Mouse (Mus musculus) urinary bladder, postnatal 14 days (tissue): ENCODE measurements at regions not wholly inside any gene's neighbourhood (a gene's known extent, or its start where the extent isn't known, plus 50 kb on each side); places are given as distances from the start of the nearest gene placed in this dataset.

Experiments
- DNase-seq: peaks from one replicate; pipeline ENCODE4 v3.0.0; 2021; ENCODE audit warnings: low spot score

DNA sequence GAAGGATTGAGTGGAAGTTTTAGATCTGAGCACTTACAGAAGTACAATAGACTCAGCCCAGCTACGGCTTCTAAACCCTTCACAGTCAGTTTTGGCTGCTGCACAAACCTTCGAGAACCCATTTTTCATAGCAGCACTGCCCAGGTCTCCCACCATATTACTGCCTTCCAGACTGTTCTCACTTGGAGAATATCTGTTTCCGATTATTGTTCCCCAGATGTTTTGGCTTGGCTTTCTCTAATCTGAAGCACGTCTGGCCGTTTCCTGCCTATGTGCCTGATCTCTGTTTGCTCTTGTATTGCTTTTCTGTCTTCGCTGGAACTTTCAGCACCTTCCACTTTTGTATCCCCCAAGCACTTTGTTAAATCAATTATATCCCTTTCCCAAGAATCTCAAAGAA is 368.0 kb downstream of the Mllt3 start:
- no peak for DNase-seq

DNA sequence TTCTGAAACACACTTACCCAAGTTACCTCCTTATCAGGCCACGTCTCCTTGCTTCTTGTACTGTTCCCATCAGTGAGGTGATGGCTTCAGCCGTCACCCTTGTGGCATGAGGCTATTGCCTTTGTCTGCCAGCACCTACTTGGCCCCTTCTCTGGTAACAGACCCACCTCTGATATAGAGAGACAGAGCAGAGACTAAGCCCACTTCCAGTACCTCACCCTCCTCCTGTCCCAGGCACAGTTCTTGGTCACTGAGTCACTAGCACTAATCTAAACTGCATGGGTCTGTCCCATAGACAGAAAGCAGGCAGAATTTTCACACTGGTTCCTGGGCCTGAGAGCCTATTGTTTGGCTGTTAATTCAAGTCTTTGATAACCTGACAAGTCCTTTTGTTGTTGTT is 370.3 kb downstream of the Mllt3 start:
- no peak for DNase-seq

DNA sequence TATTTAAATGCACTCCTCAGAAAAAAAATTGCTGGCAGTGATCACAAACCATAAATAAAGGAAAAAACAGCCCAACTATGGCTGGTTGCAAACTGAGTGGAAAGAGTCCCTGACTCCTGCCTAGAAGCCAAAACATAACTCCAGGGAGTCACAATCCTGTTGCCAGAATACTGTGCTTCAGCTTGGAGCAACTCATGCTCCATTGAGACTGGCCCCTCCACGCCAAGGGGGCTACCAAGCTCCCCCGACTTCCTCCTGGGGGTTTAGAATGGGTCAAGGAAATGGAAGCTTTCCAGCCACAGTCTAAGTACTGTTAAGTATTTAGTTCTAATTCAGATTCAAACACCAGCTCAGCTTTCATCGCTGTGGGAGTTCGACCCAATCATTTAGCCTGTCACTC is 374.8 kb downstream of the Mllt3 start:
- DNase-seq, result no peak

DNA sequence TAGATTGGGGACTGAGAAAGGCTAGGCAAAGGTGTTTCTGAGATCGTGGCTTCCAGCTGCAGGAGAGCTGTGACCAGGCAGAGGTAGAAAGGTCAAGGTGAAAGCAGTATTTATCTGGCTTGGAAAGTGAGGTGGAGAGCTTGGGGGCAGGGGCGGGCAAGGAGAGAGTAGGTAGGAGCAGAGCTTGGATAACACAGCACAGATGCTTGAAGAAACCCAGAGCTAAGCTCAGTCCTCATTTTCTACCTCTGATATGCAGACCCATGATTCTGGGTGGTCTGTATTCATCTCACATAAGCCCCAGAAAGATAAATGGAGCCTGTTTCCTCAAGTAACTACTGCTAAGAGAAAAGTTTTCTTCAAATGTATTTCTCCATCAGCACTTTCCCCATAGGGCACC is 375.3 kb downstream of the Mllt3 start:
- DNase-seq, result no peak

DNA sequence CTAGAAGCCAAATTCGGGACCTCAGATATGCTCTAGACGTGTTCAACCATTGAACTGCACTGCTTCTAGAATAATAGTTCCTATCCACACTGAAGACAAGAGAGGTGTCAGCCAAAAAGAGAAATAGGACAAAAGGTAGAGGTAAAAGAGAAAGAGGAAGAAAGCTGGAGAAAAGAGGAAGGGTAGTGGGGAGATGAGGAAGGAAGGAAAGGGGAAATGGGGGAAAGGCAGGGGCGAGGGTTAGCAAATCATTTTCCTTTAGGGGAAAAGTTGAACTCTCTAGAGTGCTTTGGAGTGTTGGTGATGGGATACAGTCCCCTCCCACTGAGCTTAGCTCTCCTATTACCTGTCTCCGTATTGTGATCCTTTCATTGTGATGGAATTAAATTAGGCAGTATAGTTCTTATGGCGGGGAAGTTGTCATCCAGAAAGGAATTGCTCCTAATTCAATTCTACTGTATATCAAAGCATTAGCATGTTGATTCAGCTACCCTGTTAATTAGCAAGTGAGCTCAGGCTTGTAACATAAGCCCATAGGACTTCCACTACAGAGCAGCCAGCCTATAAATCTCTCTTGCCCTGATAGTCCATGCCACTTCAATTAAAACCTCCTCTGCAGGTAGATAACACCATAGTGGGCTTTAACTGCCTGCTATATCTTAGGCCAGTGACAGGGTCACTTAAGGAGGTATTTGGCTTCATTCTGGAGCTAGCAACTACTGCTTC is 379.6 kb downstream of the Mllt3 start:
- no peak for DNase-seq

DNA sequence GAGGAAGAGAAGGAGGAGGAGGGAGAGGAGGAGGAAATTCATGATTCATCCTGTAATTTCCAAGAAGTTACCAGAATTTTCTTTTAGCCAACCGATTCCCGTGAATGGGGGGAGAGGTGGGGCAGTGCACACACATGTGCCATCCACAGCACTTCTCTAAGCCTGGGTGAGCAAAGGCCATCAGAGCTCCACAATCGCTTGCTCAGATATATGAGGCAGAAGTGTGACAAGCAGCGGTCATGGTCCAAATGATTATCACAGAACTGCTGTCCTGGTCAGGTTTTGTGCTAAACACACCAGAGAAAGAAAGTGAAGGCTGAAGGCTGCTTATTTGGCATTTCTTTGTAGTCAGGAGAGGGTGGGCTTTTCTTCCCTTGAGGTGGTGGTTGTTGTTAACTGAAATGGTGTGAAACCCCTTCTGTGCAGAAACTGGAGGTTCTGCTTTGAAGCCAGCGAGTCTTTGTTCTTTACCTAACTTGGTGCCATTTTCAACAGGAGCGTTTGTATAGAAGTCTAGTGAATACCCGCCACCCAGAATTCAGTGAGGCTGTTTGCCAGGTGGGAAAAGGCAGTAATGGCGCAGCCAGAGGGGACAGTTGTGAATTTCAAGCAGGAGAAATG is 380.7 kb downstream of the Mllt3 start:
- no peak for DNase-seq

DNA sequence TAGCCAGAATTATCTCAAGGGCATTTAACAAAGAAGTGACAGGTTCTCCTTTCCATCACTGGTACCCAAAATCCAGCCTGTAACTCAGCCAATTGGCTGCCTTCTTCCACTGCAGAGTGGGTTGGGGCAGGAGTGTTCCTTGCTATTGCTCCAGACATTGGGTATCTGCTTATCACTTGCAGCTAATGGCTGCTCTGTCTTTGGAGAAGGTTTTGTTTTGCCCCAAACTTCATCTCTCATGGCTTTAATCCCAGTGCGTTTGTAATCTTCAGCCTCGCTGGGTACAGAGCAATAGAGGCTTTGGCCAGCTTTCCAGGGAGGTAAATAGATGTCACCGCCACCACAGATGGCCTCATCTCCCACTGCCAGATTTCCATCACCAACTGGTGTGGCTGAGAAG is 381.9 kb downstream of the Mllt3 start:
- DNase-seq, result no peak

DNA sequence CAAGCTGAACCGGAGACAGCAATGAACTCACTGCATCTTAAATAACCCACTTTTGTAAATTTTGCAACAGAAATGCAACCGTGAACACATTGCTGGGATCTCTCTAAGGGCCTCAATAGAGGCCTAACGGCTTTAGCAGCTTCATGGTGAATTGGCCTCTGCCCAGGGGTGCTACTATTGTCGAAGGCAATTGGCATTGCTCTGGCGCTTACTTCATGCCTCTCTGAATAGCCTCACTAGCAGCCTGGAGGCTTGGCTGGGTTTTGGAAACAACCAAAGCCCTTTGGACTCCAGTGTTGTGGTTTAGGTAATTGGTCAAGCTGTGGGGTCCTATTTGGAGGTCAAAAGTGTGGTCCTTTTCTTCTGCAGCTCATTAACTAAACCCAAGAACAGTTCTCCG is 382.3 kb downstream of the Mllt3 start:
- no peak for DNase-seq

DNA sequence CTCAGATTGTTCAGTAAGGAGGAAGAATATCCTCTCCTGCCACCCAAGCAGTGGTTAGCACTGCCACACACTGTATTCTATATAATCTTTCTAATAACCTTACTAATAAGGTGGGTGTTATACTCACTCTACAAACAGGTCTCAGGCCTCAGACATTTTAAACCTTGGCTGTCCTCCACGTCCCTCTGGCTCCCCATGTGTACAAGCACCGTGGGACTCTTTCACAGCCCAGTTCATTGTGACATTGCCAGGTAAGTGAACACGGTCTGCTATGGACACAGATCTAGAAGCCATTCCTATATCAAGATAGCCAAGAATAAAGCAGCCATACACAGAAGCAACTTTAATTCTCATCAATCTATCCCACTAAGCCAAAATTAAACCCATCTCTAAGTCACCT is 382.8 kb downstream of the Mllt3 start:
- DNase-seq, result no peak

DNA sequence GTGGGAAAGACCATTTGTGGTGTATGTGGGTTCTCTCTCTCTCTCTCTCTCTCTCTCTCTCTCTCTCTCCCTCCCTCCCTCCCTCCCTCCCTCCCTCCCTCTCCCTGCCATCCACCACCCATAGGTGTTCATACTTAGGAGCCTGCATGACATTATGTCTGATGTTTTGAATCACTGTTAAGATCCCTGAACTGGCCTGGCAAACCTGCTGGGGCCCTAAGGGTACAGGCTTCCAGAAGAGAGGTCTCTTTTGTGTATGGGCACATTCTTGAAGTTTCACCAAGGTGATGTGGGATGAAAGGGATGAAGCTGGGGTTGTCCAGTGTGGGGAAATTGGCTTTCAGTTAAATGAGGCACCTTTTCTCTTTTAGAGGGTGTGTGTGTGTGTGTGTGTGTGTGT is 384.2 kb downstream of the Mllt3 start:
- DNase-seq, result no peak

DNA sequence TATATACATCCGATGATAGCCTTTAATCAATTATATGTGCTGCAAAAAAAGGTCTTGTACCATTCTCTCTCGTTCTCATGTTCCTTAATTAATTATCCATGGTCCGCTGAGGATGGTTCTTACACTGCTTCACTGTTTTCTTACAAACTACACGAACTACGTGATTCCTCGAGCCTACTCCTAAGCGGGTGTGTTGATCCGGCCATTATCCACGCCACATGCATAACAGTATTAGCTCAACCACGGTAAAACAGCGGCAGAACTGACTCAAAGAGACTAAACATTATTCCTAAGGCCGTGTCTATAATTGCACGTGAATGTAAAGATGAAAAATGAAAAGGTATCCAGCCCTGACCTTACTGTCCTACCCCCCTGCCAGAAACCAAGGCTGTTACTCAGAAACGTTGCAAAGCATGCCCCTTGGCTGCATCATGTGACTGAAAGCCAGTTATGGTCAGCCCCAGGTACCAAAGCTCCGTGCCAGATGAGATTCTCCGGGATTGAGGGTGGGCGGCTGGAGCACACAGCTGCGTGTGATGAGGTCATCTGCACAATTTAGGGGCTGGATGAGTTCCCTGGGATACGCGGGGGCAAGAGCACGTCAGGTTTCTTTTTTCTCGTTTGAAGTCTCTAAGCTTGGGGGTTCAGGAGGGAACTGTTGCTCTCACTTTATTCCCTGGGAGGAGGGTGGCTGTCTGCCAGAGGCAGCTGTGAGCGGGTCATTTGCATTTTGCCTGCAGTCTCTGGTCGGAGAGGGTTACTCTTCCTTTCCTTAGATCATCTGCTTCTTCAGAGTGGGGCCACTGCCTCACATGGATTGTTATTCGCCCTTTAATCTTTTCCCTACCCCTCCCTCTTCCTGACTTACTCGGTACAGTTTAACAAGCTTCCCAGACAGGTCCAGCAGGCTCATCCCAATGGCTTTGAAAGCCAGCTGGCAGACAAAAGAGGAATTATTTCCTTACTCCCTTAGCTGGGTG is 384.9 kb downstream of the Mllt3 start:
- DNase-seq, result peak; percentile 45

DNA sequence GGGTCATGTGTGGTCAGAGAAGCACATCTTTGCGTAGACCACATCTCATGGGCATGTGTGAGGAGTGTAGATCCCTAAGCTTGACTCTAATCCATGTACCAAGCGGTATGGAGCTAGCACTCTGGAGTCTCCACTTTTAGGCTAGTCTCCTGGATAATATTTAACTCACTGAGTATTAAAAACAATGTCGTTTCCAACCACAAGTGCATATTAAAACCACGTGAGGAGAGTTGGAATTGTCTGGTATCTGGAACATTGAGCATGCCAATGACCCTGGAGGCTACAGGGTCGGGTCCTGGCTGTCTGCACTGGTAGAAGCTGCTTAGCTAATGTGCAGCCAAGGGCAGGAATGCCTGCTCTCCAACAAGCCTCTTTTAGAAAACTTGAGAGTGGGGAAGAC is 391.2 kb downstream of the Mllt3 start:
- no peak for DNase-seq

DNA sequence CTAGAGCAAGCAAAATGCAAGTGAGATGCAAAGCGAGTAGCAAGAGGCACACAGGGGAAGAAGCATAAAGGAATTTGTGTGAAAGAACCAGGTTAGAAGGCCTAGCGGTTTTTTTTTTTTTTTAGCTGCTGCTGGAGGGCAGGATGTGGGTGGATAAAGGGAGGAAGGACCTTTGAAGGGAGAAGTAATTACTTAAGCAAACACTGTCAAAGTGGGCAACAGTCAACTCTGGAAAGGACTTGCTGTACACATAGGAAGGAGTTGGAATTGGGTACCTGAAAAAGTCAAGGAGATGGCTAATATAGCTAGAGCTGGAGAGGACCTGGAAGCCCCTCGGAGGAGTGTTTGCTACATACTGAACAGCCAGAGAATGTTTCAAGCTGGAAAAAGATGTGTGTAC is 391.6 kb downstream of the Mllt3 start:
- DNase-seq, result no peak

DNA sequence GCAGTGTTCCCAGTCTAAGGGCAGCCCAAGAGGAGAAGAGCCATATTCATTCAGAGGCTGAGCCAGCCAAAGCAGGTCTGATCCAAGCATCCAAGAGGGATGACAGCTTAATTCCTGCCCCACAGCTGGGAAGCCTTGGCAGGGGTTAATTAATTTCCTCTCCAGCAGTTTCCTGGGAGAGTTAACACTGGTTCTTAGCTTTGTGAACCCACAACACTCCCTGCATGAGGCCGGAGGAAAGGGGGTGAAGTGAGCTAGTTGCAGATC is 394.9 kb downstream of the Mllt3 start:
- no peak for DNase-seq

DNA sequence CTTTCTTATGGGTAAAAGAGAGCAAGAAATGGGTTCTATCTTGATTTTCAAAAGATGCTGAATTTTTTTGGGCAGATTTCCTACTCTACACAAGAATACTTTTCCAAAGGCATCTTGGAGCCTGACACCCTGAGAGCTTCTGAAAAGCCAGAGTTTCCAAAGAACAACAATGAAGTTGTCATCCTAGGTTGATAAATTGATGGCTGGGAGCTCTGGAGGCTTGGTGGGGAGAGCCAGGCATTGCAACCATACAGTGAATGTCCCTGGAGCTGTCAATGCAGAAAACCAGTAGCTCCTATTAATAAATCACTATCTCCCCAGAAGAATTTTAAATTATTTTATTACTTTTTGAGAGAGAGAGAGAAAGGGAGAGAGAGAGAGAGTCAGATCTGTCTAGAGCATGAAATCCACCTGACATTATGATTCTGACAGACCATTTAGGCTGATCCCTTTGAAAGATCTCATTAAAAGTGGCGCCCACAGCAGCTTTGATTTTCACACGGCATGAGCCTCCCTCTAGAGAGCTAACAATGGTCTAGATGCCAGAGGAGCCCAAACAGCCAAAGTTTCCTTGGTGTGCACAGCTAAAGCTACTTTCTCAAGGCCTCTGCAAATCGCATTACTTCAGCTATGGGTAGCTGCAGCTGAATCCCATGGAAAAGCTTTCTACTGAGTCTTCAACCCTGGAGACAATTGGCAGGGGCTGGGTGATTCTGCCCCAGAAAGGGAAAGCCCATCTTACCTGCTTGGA is 395.4 kb downstream of the Mllt3 start:
- DNase-seq, result no peak

DNA sequence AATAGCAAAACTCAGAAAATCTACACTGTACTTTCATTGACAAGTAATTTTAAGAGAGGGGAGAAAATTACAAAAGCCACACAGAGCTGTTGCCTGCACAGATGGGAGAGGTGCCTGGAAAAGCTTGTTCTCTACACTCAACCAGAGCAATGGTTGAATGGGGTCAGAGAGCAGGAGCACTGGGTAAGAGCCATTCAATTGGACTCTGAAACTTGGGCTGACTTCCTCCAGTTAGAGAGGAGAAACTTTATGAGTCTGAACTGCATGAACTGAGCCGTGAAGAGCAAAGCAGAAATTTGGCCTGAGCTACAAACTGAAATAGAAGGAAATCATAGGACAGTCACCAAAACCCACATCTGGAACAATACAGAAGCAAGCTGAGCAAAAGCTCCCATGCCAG is 380.8 kb upstream of the Slc24a2 start:
- DNase-seq, result no peak

DNA sequence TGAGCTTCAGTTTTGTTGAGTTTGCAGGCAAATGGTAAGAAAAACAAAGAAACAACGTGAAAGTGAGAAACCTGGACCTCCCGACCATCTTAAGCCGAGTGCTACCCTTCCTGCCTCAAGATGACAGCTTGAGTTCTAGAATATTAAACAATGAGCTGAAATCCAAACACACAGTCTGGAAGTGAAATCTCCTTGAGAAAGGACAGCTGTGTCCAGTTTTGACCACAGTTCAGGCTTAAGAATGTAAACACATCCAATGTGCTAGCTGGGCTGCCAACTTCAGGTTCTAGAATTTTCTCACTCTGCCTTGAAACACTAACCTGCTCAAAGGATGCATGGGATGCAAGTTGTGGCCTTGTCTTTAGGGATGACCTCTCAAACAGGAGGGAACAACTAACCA is 363.4 kb upstream of the Slc24a2 start:
- no peak for DNase-seq

DNA sequence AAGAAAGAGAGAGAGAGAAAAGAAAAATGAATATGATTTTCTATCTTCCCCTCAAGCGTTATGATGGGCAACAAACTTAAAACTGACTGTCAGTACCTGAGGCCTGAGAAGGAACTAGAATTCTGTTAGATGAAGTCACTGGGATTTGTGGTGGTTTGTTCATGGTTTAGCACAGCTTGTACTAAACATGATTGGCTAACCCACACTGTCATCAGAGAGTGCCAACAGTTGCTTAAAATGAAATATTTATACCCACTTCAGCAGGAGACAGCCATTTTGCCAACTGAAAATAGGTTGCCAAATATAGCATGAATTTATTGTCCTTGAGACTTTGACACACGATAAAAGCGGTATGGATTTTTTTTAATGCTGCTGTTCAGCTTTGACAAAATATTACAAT is 360.5 kb upstream of the Slc24a2 start:
- no peak for DNase-seq

DNA sequence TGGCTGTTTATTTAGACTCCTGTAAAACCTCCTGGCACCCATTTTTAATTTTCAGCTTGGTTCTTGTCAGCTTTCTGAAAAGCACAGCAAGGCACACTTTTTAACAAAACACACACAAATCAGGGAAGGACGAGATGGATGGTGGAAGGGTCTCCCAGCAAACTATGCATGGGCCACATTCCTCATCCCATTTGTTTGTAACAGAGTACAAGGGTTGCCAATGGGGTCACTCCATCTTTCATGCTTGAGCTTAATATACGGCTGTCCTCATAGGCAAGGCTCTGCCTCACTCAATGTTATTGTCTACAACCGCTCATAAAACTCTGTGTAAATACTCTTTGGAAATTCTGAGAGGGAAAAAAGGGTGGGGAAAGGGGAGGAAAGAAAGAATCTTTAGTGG is 347.9 kb upstream of the Slc24a2 start:
- no peak for DNase-seq

DNA sequence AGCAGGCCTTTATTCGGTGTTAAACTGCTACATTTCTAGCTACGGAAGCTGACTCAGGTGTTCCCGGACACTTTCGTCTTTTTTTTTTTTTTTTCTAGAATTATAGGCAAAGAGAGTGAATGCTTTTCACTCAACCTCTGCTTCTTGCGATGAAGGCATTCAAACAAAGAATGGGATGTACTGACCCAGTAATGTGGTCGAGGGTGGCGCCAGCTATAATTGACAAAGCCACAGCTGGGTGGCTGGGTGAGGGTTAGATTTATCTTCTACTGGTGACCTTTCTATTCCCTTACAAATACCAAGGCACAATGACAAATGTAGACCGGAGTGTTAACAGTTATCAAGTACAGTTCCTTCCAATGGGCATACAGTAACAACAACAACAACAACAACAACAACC is 340.7 kb upstream of the Slc24a2 start:
- no peak for DNase-seq

DNA sequence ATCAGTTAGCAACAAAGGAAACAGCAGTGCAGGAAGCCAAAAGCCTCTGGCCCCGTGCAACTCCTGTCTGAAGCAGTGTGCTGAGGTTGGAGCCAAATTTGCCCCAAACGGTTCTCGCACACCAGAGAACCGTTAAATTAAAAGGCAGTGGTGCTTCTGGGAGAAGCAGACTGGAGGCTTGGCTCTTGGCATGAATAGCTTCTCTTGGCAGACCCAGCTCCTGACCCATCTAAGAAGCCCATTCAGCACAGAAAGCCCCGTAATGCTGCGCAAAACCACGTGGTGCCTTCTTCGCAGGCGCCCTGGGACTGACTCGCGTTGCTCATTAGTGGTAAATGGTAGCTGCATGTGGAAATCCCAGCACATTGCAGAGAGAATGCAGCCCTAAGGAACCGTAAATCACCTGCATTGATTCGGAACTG is 340.2 kb upstream of the Slc24a2 start:
- peak; percentile 6 for DNase-seq

DNA sequence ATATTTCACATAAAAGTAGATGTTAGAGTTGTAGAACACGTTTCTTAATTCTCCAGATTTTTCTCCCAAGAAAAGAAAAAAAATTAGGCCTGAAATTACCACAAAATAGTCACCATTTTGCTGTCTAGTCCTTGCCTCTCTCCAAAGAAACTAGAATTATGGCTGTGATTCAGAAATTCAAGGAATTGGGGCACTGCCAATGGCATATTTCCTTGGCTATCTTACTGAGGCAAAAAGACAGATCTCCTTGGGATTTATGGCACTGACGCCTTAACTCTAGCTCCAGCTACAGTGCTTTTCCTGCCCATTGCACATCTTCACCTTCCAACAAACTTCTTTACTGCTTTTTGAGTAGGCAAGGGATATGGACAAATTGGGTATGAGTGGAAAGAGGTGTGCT is 336.3 kb upstream of the Slc24a2 start:
- no peak for DNase-seq

DNA sequence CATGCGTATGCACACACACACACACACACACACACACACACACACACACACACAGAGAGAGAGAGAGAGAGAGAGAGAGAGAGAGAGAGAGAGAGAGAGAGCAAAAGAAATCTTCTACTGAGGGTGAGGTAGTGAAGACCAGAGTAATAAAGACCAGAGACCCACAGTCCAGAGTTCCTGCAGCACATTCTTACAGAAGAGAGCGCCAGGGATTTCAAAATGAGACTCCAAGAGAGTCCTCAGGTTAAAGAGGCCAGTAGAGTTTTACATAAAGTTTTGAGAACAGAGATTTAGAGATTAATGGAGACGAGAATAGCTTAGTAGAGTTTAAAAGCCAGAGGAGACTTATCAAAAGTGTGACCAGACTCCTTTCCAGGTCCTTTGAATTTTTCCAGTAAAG is 324.6 kb upstream of the Slc24a2 start:
- DNase-seq, result no peak
